Mouse (Mus musculus) embryo, embryonic 10.5 days (tissue): ENCODE measurements at regions not wholly inside any gene's neighbourhood (a gene's known extent, or its start where the extent isn't known, plus 50 kb on each side); places are given as distances from the start of the nearest gene placed in this dataset.
A peak's percentile ranks its signal among the peaks of the same experiment; 100 is the strongest.

Experiments used
- DNase-seq: peaks from one replicate; pipeline ENCODE4 v3.0.0-alpha.2; 2015; ENCODE audit warnings: low spot score

GRCm38 (mm10) chr1:69470614-69471250 lies 216.3 kb downstream of the Ikzf2 start:
- DNase-seq, result no peak

DNA sequence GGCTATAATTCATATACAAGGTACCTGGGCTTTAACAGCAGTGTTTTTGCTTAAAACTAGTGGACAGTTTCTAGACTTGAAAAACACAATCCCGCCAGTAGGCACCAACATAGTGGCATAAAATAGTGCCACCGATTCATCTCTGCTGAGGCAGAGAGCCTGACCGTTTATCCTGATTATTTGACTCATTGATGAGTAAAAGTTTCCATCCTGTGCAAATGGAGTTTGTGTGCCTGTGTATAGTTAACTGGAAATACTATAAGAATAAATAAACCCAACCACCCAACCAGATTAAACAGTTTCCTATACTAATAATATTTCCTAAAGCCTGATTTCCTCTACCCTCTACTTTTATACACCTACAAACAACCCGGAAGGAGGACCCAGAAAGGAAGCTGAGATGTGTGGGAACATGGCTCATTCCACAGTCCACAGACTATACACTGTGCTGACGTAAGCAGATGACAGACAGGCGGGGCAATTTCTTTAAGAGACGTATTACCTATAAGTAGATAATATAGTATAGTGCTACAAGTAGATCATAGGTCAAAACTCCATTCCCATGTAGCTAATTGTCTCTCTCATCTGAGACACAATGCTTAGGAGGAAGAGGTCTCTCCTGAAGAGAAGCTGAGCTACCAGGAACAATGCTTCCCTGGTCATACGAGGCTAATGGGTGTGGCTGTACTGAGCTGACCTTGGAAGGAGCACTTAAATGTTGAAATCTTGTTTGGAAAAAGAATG lies 217.7 kb downstream of the Ikzf2 start:
- no peak for DNase-seq

DNA sequence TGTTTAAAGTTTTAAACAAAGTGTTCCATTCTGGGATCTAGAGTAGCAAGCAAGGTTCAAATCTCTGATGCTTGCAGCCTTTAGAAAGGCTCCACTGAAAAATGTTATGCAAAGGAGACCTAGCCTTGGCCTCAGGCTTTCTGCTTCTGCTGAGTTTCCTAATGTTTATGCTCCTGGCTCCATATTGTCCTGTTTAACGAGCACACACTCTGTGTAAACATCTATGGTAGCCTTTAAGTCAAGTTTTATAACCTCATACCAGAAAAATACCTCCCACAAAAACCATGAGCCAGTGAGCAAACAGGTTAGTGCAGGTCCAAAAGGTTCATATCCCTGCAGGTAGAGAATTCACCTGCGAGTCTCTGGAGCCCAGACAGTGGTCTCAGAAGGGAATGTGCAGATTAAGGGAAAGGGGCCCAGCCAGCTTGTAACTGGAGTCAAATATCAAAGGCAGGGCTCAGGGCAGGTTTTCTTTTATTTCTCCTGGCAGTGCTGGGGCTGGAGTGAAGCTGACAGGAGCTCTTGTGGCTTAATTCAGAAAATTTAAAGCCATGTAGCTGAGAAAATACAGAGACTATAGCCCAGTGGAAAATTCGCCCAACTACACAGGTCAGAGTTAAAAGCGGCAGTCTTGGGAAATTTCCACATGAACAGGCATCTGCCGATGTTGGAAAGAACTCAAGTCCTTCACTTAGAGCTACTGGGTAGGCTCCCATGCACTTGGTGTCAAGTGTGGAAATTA lies 220.3 kb downstream of the Ikzf2 start:
- peak; percentile 57 for DNase-seq

DNA sequence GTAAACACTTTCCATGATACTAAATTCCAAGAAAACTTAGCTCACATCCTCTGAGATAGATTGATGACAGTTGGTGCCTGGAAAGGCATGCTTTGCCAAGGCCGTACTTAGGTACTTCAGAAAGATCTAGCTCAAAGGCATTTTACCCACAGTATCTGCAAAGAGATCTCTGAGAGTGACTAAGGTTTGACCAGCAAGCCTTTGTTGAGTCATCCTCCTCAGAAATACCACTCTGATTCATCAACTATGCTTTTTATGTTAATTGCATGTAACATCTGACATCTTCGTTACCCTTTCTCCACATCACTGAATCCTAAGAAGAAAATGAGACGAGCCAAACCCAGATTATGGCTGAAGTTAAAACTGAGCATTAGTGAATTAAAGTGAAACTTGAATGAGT lies 225.9 kb downstream of the Ikzf2 start:
- no peak for DNase-seq

GRCm38 (mm10) chr1:69459899-69460298 lies 227.1 kb downstream of the Ikzf2 start:
- DNase-seq, result no peak

DNA sequence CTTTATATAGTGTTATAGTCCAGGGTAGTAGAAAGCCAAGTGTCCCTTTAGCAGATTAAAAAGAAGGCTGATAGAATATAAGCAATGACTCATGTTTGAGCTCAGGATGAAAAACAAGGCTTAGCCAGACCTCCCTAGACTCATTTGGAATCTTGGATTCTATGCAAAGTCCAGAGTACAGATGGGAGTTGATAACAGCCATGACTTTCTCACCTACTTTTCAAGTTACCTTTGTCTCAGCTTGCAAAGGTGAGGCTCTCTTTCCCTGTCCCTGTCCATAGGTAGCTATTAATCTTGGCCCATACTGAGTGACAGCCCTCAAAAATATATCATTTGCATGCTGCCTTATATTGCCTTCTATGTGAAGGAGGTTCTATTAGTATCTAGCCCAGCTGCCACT lies 229.6 kb downstream of the Ikzf2 start:
- no peak for DNase-seq

GRCm38 (mm10) chr1:69453991-69454390 lies 233.1 kb downstream of the Ikzf2 start:
- no peak for DNase-seq

GRCm38 (mm10) chr1:69452910-69453309 lies 234.1 kb downstream of the Ikzf2 start:
- no peak for DNase-seq

GRCm38 (mm10) chr1:69450455-69450854 lies 236.6 kb downstream of the Ikzf2 start:
- DNase-seq, result no peak

GRCm38 (mm10) chr1:69447276-69447675 lies 239.8 kb downstream of the Ikzf2 start:
- no peak for DNase-seq

DNA sequence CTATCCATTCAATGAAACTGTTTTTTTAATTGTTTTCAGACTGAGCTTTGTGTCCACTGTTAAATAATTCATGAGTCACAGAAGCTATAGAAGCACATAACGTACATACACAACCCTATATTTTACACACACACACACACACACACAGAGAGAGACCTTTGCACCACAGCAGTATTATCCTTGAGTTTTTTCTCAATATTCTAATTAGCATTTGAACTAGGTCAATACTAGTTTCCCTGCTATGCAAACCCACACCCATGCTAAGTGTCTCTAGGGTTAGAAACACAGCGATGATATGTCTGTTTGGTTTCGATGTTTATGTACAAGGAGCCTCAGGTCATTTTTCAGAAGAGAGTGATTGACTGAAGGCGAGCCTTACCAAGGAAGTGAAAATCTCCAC lies 242.3 kb downstream of the Ikzf2 start:
- DNase-seq, result no peak

DNA sequence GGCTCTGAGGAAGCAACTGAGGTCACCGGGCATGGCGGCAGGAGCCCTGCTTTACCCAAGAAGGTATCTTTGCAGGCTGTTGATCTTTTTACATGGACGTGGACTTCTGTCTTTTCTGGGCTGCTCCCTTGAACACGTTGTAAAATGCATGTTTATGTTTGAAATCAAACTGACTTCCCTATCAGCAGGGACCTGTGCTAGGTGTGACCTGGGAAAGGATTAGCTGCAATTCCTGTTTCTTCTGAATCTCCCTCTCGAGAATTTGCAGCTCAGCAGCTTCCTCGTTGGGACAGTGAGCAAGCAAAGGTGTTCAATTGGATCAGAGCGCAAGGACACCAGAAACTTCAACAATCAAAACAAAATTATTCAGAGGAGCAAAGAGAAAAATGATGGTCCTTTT lies 243.6 kb downstream of the Ikzf2 start:
- no peak for DNase-seq

- DNase-seq, result no peak
Observed at GRCm38 (mm10) chr1:69440564-69441334, 246.3 kb downstream of the Ikzf2 start.

- DNase-seq, result no peak
Observed at GRCm38 (mm10) chr1:69437042-69437441, 250.0 kb downstream of the Ikzf2 start.

- DNase-seq, result peak; percentile 2
Observed at GRCm38 (mm10) chr1:69433655-69434357, 253.2 kb downstream of the Ikzf2 start.

DNA sequence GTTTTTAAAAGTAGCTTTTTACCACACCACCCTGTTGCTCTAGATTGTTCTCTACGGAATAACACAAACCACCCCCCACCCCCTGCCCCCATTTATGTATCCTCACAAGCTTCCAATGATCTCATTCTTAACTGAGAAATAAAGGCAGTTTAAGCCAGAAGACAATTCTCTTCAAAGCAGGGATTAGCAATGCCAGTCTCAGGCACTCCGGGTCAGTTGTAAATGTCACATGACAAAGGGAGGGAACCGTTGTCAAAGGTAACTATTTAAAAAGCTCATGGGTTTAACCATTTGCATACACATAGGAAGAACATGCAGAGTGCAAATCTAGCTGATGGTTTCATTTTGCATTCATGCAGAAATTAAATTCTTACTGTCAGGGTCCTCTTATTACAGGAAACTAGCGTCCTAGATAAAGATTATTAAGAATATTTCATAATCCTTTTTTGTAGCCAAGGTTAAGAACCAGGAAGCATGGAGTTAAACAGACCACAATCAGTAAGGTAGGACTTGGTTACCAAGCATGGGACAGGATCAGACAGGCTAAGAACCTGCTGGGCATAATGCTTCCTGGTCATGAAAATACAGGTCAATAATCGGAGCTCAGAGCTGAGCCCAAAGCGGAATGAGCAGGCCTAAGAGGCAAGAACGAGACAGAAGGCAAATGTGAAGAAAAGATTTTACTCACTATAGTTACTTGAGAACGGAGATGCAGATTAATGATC lies 256.2 kb downstream of the Ikzf2 start:
- DNase-seq, result peak; percentile 5

GRCm38 (mm10) chr1:69429632-69430031 lies 257.4 kb downstream of the Ikzf2 start:
- no peak for DNase-seq

GRCm38 (mm10) chr1:69397676-69398075 lies 289.4 kb downstream of the Ikzf2 start:
- no peak for DNase-seq

DNA sequence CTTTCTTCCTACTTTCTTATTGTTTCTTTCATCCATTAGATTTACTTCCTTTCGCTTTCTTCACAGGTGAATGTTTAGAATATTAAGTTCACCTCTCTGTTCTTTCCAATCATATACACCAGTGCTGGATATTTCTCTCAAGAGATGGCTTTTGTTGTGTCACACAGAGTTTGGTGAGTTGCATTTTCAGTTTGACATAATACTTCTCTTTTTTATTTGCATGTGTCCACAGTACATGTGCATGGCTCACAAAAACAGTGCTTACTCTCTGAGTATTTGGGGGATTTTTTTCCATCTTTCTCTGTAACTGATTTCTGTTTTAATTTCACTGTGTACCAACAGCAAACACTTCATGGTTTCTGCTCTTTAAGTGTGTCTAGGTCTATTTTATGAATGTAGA lies 274.5 kb upstream of the Erbb4 start:
- DNase-seq, result no peak

- no peak for DNase-seq
Observed at GRCm38 (mm10) chr1:69379741-69380140, 271.9 kb upstream of the Erbb4 start.
